Mouse (Mus musculus) central nervous system, embryonic 11.5 days (tissue): ENCODE measurements around the gene Ube2h. TPM values are rescaled to one million over a fixed set of nuclear protein-coding genes. Genes with fewer than 3 reads are reported as not detected.

Experiments
- polyA plus RNA-seq: library from polyadenylated mRNA; depleted of rRNA; stranded (reverse); fragments of >200 nt; gene quantifications from 2 replicates; pipeline ENCODE4 v1.2.3, GENCODE M21; 2012; rRNA removed

The Ube2h gene
- polyA plus RNA-seq: 48.5 and 54.8 TPM in 2 replicates

GRCm38 (mm10) chr6:30304399-30304917, at the start of gene Ube2h:
Gene Ube2h, minus strand, starts transcription at chr6:30304539.

Other genes with a start within 250 kb of the Ube2h start
- 40.0 and 42.0 TPM in 2 replicates for gene Zc3hc1, start 86.5 kb upstream of the Ube2h start, polyA plus RNA-seq
- 54.3 and 92.8 TPM in 2 replicates for gene Klhdc10, start 97.3 kb upstream of the Ube2h start, polyA plus RNA-seq
- gene Tmem209, start 205.2 kb upstream of the Ube2h start, polyA plus RNA-seq: 25.4 and 53.3 TPM in 2 replicates
- gene Ssmem1, start 205.3 kb upstream of the Ube2h start, polyA plus RNA-seq: 0.22 and 0.26 TPM in 2 replicates
- gene Cpa2, start 237.0 kb upstream of the Ube2h start, polyA plus RNA-seq: 4.7 and 10.7 TPM in 2 replicates